Mouse (Mus musculus): ENCODE results near the gene 1700034J05Rik. TPM values are rescaled to one million over a fixed set of nuclear protein-coding genes. Genes with fewer than 3 reads are reported as not detected.

Gene 1700034J05Rik
- polyA plus RNA-seq, 1 experiment from 2014 or later, result 0.11 TPM

GRCm38 (mm10) chr6:146965139-146965772 is 11.0 kb upstream of the 1700034J05Rik start:
- WGBS, result 87% methylated on average over 13 of the region's 13 CpGs
- no peaks in the 10 kb centered on the region; the same call in 1 of the 2 replicates for H3K36me3 ChIP-seq
- ATAC-seq (ENCODE audit: insufficient number of reproducible peaks, insufficient read depth, low FRiP score, low TSS enrichment, low read depth), result no peak
- H3K4me3 ChIP-seq (replicated peaks), result no peak overlapping the region
- no peak overlapping the region for H3K9ac ChIP-seq (replicated peaks)
- H3K27me3 ChIP-seq, result no peaks in the 10 kb centered on the region
- H3K9me3 ChIP-seq, result no peaks in the 10 kb centered on the region
- H3K4me2 ChIP-seq, result no peak overlapping the region
- H3K4me1 ChIP-seq (replicated peaks), result peaks cover 26% of the 10 kb centered on the region
- H3K27ac ChIP-seq, result no peak overlapping the region

DNA sequence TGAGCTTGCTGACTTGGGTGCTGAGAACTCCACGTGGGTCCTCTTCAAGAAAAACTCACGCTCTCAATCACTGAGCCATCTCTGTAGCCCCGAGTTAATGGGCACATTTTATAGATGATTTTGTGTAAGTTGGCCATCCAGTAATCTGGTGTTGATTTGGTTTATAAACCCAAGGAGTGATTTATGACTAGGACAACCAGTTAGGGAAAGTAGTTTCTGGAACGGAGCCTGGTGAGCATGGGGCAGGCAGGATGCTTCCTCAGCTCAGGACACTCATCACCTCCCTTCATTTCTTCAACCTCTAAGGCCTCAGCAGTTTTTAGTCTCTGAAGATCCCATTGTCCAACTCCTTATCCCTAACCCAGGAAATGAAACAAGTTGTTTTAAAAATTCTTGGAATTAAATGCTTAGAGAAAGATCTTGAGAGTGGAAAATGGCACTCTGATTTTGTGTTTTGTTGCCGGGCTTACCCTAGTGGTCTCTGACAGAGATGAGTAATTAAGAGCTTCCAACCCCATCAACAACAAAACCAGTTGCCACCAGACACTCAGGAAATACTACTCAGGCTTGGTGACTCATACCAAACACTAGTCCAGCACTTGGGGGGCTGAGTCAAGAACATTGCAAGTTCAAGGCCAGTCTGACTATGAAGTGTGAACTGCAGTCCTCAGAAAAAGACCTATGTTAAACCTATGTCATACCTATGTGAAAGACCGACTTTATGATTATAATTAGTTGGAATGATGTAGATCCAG is 9.4 kb upstream of the 1700034J05Rik start:
- no peaks in the 10 kb centered on the region for H3K9me3 ChIP-seq
- H3K27me3 ChIP-seq, result no peaks in the 10 kb centered on the region
- peaks cover 37% of the 10 kb centered on the region for H3K4me1 ChIP-seq (replicated peaks)
- ATAC-seq (ENCODE audit: insufficient number of reproducible peaks, insufficient read depth, low FRiP score, low TSS enrichment, low read depth), result no peak
- no peak overlapping the region for H3K4me3 ChIP-seq (replicated peaks)
- H3K27ac ChIP-seq, result no peak overlapping the region
- WGBS, result 73% methylated on average over 6 of the region's 6 CpGs
- H3K9ac ChIP-seq (replicated peaks), result no peak overlapping the region
- no peak overlapping the region for H3K4me2 ChIP-seq
- H3K36me3 ChIP-seq, result no peaks in the 10 kb centered on the region; the same call in 1 of the 2 replicates

DNA sequence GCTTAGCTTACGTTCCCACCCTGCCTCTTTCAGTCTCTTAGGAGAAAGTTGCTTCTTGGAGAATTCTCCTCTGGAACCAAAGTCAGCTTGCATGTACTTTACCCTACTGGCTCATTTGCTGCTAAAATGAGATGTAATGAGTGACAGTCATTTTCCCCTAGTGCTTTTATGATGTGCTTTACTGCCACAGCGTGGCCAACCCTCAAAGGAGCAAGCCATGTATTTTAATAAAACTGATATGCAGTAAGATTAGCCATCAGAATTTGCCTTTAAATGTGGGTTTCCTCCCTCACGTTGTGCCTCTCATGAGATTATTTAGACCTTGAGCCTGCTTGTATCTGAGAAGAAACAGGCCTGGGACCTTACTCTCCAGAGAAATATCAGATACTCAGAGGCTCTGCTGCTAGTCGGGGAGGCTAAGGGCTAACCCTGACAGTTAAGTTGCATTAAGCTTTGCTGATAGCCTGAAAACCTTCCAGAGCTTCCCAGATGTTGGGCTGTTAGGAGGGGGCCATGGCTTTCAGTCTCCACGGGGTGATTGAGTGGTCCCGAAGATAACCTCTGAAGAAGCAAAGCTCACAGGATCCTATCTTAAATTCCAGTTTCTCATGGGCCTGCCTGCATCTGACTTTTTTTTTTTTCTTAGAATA is 7.7 kb upstream of the 1700034J05Rik start:
- H3K4me3 ChIP-seq (replicated peaks), result no peak overlapping the region
- no peaks in the 10 kb centered on the region for H3K27me3 ChIP-seq
- no peak overlapping the region for H3K9ac ChIP-seq (replicated peaks)
- H3K4me1 ChIP-seq (replicated peaks), result peaks cover 37% of the 10 kb centered on the region
- H3K4me2 ChIP-seq, result no peak overlapping the region
- H3K9me3 ChIP-seq, result no peaks in the 10 kb centered on the region
- WGBS, result 48% methylated on average over 6 of the region's 6 CpGs
- no peak overlapping the region for H3K27ac ChIP-seq
- no peaks in the 10 kb centered on the region; the same call in 1 of the 2 replicates for H3K36me3 ChIP-seq
- ATAC-seq (ENCODE audit: insufficient number of reproducible peaks, insufficient read depth, low FRiP score, low TSS enrichment, low read depth), result no peak

DNA sequence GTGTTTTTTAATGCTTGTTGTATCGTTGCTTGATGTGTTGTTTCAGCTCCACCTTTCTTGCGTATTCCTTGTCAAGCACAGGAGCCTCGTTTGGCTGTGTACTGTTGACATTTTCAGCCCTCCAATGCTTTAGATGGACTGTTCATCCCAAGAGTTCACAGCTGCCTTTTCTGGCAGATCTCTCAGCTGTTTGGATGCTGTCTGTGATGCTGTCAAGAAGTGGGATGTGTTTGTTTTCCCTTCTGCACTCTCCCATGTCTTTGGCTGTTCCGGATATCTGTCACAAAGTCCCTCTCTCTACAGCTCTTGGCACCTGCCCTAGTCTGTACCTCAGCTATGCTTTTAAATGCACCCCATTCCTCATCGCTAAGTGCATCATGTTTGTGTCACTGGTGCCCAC is 6.7 kb upstream of the 1700034J05Rik start:
- no peak overlapping the region for H3K4me3 ChIP-seq (replicated peaks)
- WGBS, result 84% methylated on average over 5 of the region's 5 CpGs

DNA sequence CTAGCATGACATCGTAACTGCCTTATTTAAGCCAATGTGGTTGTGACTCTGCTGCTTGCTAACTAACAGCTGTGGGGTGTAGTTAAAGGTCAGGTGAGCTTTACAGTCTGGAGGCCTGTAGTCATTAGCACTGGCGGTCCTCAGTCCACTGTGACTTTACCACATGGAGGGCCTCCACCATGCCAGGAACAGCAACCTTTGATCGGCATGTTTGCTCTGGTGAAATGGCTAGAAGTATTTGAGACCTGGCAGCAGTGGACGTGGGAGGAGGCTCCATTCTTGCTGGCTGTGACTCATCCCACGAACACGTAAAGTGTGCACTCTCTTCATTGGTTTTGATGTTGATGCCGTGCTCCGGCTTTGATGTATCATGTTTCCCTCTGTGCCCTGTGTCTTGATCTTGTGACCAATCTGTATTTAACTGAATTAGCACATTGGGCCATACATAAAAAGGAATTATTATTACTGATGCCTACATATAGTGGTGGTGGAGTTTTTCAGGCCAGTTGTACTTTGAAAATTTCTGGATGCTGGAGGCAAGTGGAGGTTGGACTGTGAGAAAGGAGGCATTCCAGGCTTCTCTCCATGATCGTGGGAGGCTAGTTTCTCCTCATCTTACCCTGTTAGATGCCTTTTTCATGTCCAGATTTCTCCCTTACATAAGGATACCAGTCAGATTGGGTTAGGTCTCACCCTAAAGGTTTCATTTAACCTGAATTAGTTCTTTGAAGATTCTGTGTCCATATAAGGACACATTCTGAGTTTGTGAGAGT is 5.9 kb upstream of the 1700034J05Rik start:
- 63% methylated on average over 9 of the region's 9 CpGs for WGBS
- ATAC-seq (ENCODE audit: insufficient number of reproducible peaks, insufficient read depth, low FRiP score, low TSS enrichment, low read depth), result no peak

More for the DNA sequence above, 6.7 kb upstream of the 1700034J05Rik start:
- H3K4me2 ChIP-seq, result no peak overlapping the region
- no peaks in the 10 kb centered on the region; the same call in 1 of the 2 replicates for H3K36me3 ChIP-seq
- H3K27me3 ChIP-seq, result no peaks in the 10 kb centered on the region
- no peak overlapping the region for H3K9ac ChIP-seq (replicated peaks)
- no peak for ATAC-seq (ENCODE audit: insufficient number of reproducible peaks, insufficient read depth, low FRiP score, low TSS enrichment, low read depth)
- H3K9me3 ChIP-seq, result no peaks in the 10 kb centered on the region
- H3K4me1 ChIP-seq (replicated peaks), result peaks cover 31% of the 10 kb centered on the region
- no peak overlapping the region for H3K27ac ChIP-seq

GRCm38 (mm10) chr6:146958694-146959093 is 4.5 kb upstream of the 1700034J05Rik start:
- H3K36me3 ChIP-seq, result no peaks in the 10 kb centered on the region; the same call in 1 of the 2 replicates
- no peak for ATAC-seq (ENCODE audit: insufficient number of reproducible peaks, insufficient read depth, low FRiP score, low TSS enrichment, low read depth)
- H3K9me3 ChIP-seq, result no peaks in the 10 kb centered on the region
- no peaks in the 10 kb centered on the region for H3K27me3 ChIP-seq
- no peak overlapping the region for H3K9ac ChIP-seq (replicated peaks)
- peaks cover 30% of the 10 kb centered on the region for H3K4me1 ChIP-seq (replicated peaks)
- 70% methylated on average over 1 of the region's 1 CpGs for WGBS
- no peak overlapping the region for H3K4me2 ChIP-seq
- no peak overlapping the region for H3K4me3 ChIP-seq (replicated peaks)
- no peak overlapping the region for H3K27ac ChIP-seq

More for the DNA sequence above, 5.9 kb upstream of the 1700034J05Rik start:
- Histone ChIP-seq H3K4me1 (replicated peaks) (peaks cover 30% of the 10 kb centered on the region), H3K36me3 (no peaks in the 10 kb centered on the region; the same call in 1 of the 2 replicates), H3K27me3 (no peaks in the 10 kb centered on the region), H3K4me3 (replicated peaks) (no peak overlapping the region), H3K9ac (replicated peaks) (no peak overlapping the region), H3K27ac (no peak overlapping the region), H3K9me3 (no peaks in the 10 kb centered on the region), H3K4me2 (no peak overlapping the region)

DNA sequence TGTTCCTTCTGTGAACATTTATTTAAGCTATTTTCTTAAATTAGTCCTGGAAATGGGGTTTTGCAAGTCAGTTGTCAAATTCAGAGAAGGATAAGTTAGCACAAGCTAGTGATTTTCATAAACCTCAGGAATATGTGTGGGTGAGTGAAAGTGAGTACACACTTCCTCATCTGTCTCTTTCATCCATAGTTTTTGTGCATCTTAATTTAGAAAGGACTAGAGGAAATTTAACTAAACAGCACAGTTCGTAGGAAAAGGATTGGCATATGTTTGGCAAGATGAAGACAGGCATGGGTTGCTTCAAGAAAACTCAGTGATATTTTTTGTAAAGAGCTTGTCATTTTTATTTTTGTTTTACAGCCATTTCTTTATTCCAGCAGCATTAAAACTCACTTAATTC is 2.7 kb upstream of the 1700034J05Rik start:
- no peak for ATAC-seq (ENCODE audit: insufficient number of reproducible peaks, insufficient read depth, low FRiP score, low TSS enrichment, low read depth)
- 96% methylated on average over 1 of the region's 1 CpGs for WGBS
- Histone ChIP-seq H3K36me3 (no peaks in the 10 kb centered on the region), H3K4me3 (replicated peaks) (no peak overlapping the region), H3K4me1 (replicated peaks) (peaks cover 27% of the 10 kb centered on the region), H3K27me3 (no peaks in the 10 kb centered on the region), H3K9me3 (no peaks in the 10 kb centered on the region), H3K27ac (no peak overlapping the region), H3K9ac (replicated peaks) (no peak overlapping the region), H3K4me2 (no peak overlapping the region)

- 0 out of 2 replicates have a peak overlapping the region, but pooled peaks have one; percentile 13 for H3K27ac ChIP-seq
- no peaks in the 10 kb centered on the region for H3K36me3 ChIP-seq
- peaks cover 18% of the 10 kb centered on the region for H3K4me1 ChIP-seq (replicated peaks)
- WGBS, result 69% methylated on average over 12 of the region's 12 CpGs
- H3K4me2 ChIP-seq, result no peak overlapping the region
- no peaks in the 10 kb centered on the region for H3K9me3 ChIP-seq
- ATAC-seq (ENCODE audit: insufficient number of reproducible peaks, insufficient read depth, low FRiP score, low TSS enrichment, low read depth), result peak; percentile 59; the same call in 1 of the 2 replicates
- no peak overlapping the region for H3K9ac ChIP-seq (replicated peaks)
- H3K4me3 ChIP-seq (replicated peaks), result no peak overlapping the region
- H3K27me3 ChIP-seq, result no peaks in the 10 kb centered on the region
These were observed 1.7 kb upstream of the 1700034J05Rik start for GRCm38 (mm10) chr6:146955896-146956295.

DNA sequence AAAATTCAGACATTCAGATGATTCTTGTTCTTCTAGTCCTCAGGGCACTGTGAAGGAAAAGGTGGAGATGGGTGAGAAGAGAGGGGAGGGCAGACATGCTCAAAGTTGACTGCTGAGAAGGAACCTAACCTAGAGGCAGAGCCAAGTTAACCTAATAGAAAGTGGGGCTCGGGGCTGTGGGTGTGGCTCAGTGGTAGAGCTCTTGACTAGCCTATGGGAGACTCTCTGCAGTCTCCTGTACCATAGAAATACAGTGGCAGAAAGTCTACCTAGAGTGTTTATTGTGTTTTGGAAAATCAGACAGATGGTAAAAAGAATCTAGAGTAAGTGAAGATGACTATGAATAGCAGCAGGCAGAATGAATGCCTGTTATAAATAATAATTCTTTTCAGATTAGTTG is 1.3 kb upstream of the 1700034J05Rik start:
- Histone ChIP-seq H3K9ac (replicated peaks) (no peak overlapping the region), H3K27me3 (no peaks in the 10 kb centered on the region), H3K9me3 (no peaks in the 10 kb centered on the region), H3K4me2 (no peak overlapping the region), H3K27ac (0 out of 2 replicates have a peak overlapping the region, but pooled peaks have one; percentile 13), H3K4me3 (replicated peaks) (no peak overlapping the region), H3K4me1 (replicated peaks) (peaks cover 15% of the 10 kb centered on the region), H3K36me3 (no peaks in the 10 kb centered on the region)
- WGBS, result 83% methylated on average over 1 of the region's 1 CpGs
- no peak for ATAC-seq (ENCODE audit: insufficient number of reproducible peaks, insufficient read depth, low FRiP score, low TSS enrichment, low read depth)

DNA sequence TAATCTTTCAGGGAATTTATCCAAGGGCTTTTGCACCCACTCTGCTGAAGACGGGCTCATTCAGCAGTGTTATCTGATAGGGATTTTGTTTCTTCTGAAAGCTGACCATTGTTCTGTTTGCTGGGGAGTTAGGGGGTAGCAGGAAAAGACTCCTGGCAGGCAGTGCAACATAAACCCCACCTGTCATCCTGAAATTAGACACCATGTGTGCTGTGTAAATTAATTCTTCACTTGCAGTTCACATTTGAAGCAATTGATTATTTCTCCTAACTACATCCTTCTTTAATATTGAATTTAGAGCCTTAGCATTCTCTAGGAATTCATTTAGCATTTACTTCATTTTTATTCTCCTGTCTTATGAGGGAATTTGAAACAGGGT is 3.8 kb downstream of the 1700034J05Rik start:
- H3K27ac ChIP-seq, result no peak overlapping the region
- no peaks in the 10 kb centered on the region for H3K9me3 ChIP-seq
- H3K4me1 ChIP-seq (replicated peaks), result peaks cover 40% of the 10 kb centered on the region
- no peaks in the 10 kb centered on the region for H3K27me3 ChIP-seq
- H3K9ac ChIP-seq (replicated peaks), result no peak overlapping the region
- H3K4me2 ChIP-seq, result no peak overlapping the region
- 33% methylated on average over 1 of the region's 1 CpGs for WGBS
- no peaks in the 10 kb centered on the region for H3K36me3 ChIP-seq
- ATAC-seq (ENCODE audit: insufficient number of reproducible peaks, insufficient read depth, low FRiP score, low TSS enrichment, low read depth), result no peak
- H3K4me3 ChIP-seq (replicated peaks), result no peak overlapping the region

Data from limb, embryonic 12.5 days (tissue).